Mouse (Mus musculus) liver, embryonic 14.5 days (tissue): ENCODE measurements at regions not wholly inside any gene's neighbourhood (a gene's known extent, or its start where the extent isn't known, plus 50 kb on each side); places are given as distances from the start of the nearest gene placed in this dataset.

Experiments used
- CTCF ChIP-seq: IDR thresholded peaks from 2 replicates; pipeline ENCODE4 v1.5.1; 2016; ENCODE audit warnings: antibody characterized with exemption, low read depth, control low read depth
- EP300 ChIP-seq: IDR thresholded peaks from 2 replicates; pipeline ENCODE4 v1.6.1; 2016; ENCODE audit warnings: antibody characterized with exemption, low read depth

- no peak for TF ChIP-seq CTCF
- no peak for TF ChIP-seq EP300
Measured at GRCm38 (mm10) chr3:149075488-149075851, 85.1 kb upstream of the Adgrl2 start.
